Mouse (Mus musculus): ENCODE measurements around the gene Snf8.

GRCm38 (mm10) chr11:96076221-96077105, 41.8 kb downstream of the Snf8 start:
- TF ChIP-seq CTCF (IDR thresholded peaks at IDR 0.05; ENCODE audit: borderline replicate concordance, insufficient read depth, low read length) (no peak), POLR2A (IDR thresholded peaks at IDR 0.05; ENCODE audit: low read depth, low read length) (no peak)
